Mouse (Mus musculus) heart, embryonic 12.5 days (tissue): ENCODE measurements at regions not wholly inside any gene's neighbourhood (a gene's known extent, or its start where the extent isn't known, plus 50 kb on each side); places are given as distances from the start of the nearest gene placed in this dataset.
A peak's percentile ranks its signal among the peaks of the same experiment; 100 is the strongest.

ENCODE experiments used
- ATAC-seq: fragments of 200-750 bp; cut with Nextera tagmentation; 2 replicates; pipeline ENCODE4 v1.8.0; 2017; ENCODE audit warnings: moderate TSS enrichment, moderate library complexity; ENCODE audit not compliant: insufficient number of reproducible peaks, low FRiP score
- H3K27ac ChIP-seq: fragments of 300-500 bp; sonication (generic); 2 replicates; pipeline ENCODE4 v1.5.1; 2016; ENCODE audit warnings: mild to moderate bottlenecking, moderate library complexity; ENCODE audit not compliant: poor library complexity, severe bottlenecking
- H3K27me3 ChIP-seq: fragments of 300-500 bp; sonication (generic); replicated peaks from 2 replicates; pipeline ENCODE4 v1.6.1; 2016; ENCODE audit warnings: mild to moderate bottlenecking, moderate library complexity
- H3K36me3 ChIP-seq: fragments of 300-500 bp; sonication (generic); 2 replicates; pipeline ENCODE4 v1.6.1; 2016; ENCODE audit warnings: mild to moderate bottlenecking, moderate library complexity
- H3K4me1 ChIP-seq: fragments of 300-500 bp; sonication (generic); replicated peaks from 2 replicates; pipeline ENCODE4 v1.6.1; 2016; ENCODE audit warnings: mild to moderate bottlenecking
- H3K4me2 ChIP-seq: fragments of 300-500 bp; sonication (generic); 2 replicates; pipeline ENCODE4 v1.6.1; 2016; ENCODE audit warnings: mild to moderate bottlenecking, moderate library complexity
- H3K4me3 ChIP-seq: fragments of 300-500 bp; sonication (generic); 2 replicates; pipeline ENCODE4 v1.5.1; 2016; ENCODE audit warnings: mild to moderate bottlenecking
- H3K9ac ChIP-seq: fragments of 300-500 bp; sonication (generic); 2 replicates; pipeline ENCODE4 v1.6.1; 2016; ENCODE audit warnings: mild to moderate bottlenecking, moderate library complexity
- H3K9me3 ChIP-seq: fragments of 300-500 bp; sonication (generic); replicated peaks from 2 replicates; pipeline ENCODE4 v1.6.1; 2016; ENCODE audit warnings: mild to moderate bottlenecking, moderate library complexity
- WGBS: fragments of 180-500 bp; shearing (Covaris S2); methylation state at CpG from one replicate; pipeline ENCODE4 v1.1.7; 2016; 5-methylcytosine and 5-hydroxymethylcytosine counted together

GRCm38 (mm10) chr4:56686141-56686540, 53.7 kb upstream of the Gm26657 start:
- Histone ChIP-seq H3K9me3 (no peaks in the 10 kb centered on the region), H3K4me2 (no peak overlapping the region), H3K4me3 (no peak overlapping the region), H3K4me1 (peaks cover 6% of the 10 kb centered on the region; the same call in 1 of the 2 replicates), H3K27ac (no peak overlapping the region), H3K36me3 (no peaks in the 10 kb centered on the region), H3K9ac (no peak overlapping the region), H3K27me3 (peaks cover 6% of the 10 kb centered on the region; the same call in 1 of the 2 replicates)
- no peak for ATAC-seq
- WGBS: 57% methylated on average over 8 of the region's 8 CpGs

- H3K36me3 ChIP-seq: no peaks in the 10 kb centered on the region
- peaks cover 6% of the 10 kb centered on the region; the same call in 1 of the 2 replicates for H3K27me3 ChIP-seq
- H3K4me2 ChIP-seq: peak overlapping the region; percentile 45
- no peak overlapping the region for H3K4me3 ChIP-seq
- no peak overlapping the region for H3K27ac ChIP-seq
- 58% methylated on average over 8 of the region's 8 CpGs for WGBS
- peak overlapping the region; percentile 41; the same call in 1 of the 2 replicates for H3K9ac ChIP-seq
- ATAC-seq: no peak
- peaks cover 6% of the 10 kb centered on the region; the same call in 1 of the 2 replicates for H3K4me1 ChIP-seq
- no peaks in the 10 kb centered on the region for H3K9me3 ChIP-seq
Observed at GRCm38 (mm10) chr4:56685696-56686095, 54.2 kb upstream of the Gm26657 start.

GRCm38 (mm10) chr4:56685123-56685522, 54.7 kb upstream of the Gm26657 start:
- Histone ChIP-seq H3K9ac (no peak overlapping the region), H3K4me3 (no peak overlapping the region), H3K27me3 (peaks cover 6% of the 10 kb centered on the region; the same call in 1 of the 2 replicates), H3K27ac (no peak overlapping the region), H3K36me3 (no peaks in the 10 kb centered on the region), H3K4me2 (peak overlapping the region; percentile 45), H3K9me3 (no peaks in the 10 kb centered on the region), H3K4me1 (peaks cover 6% of the 10 kb centered on the region; the same call in 1 of the 2 replicates)
- peak; percentile 53; the same call in 1 of the 2 replicates for ATAC-seq
- WGBS: 6% methylated on average over 9 of the region's 9 CpGs

GRCm38 (mm10) chr4:56684031-56684430, 55.8 kb upstream of the Gm26657 start:
- WGBS: 78% methylated on average over 7 of the region's 7 CpGs
- H3K4me2 ChIP-seq: no peak overlapping the region
- H3K4me1 ChIP-seq: peaks cover 6% of the 10 kb centered on the region; the same call in 1 of the 2 replicates
- H3K27me3 ChIP-seq: peaks cover 6% of the 10 kb centered on the region; the same call in 1 of the 2 replicates
- no peak overlapping the region for H3K9ac ChIP-seq
- no peak overlapping the region for H3K4me3 ChIP-seq
- H3K9me3 ChIP-seq: no peaks in the 10 kb centered on the region
- no peak for ATAC-seq
- no peaks in the 10 kb centered on the region for H3K36me3 ChIP-seq
- H3K27ac ChIP-seq: no peak overlapping the region

- Histone ChIP-seq H3K9me3 (no peaks in the 10 kb centered on the region), H3K27me3 (peaks cover 4% of the 10 kb centered on the region; the same call in 1 of the 2 replicates), H3K4me3 (no peak overlapping the region), H3K9ac (no peak overlapping the region), H3K4me2 (no peak overlapping the region), H3K27ac (no peak overlapping the region), H3K36me3 (no peaks in the 10 kb centered on the region), H3K4me1 (peaks cover 6% of the 10 kb centered on the region; the same call in 1 of the 2 replicates)
- WGBS: 84% methylated on average over 8 of the region's 8 CpGs
- ATAC-seq: no peak
Observed at GRCm38 (mm10) chr4:56681121-56681520, 58.7 kb upstream of the Gm26657 start.

- no peaks in the 10 kb centered on the region for H3K4me1 ChIP-seq
- H3K27me3 ChIP-seq: no peaks in the 10 kb centered on the region
- H3K4me3 ChIP-seq: no peak overlapping the region
- H3K36me3 ChIP-seq: no peaks in the 10 kb centered on the region
- 70% methylated on average over 4 of the region's 4 CpGs for WGBS
- ATAC-seq: no peak
- H3K9me3 ChIP-seq: peaks cover 7% of the 10 kb centered on the region
- no peak overlapping the region for H3K4me2 ChIP-seq
- no peak overlapping the region for H3K27ac ChIP-seq
- H3K9ac ChIP-seq: no peak overlapping the region
Observed at GRCm38 (mm10) chr4:56673868-56674267, 66.0 kb upstream of the Gm26657 start.

- WGBS: 81% methylated on average over 2 of the region's 2 CpGs
- H3K4me2 ChIP-seq: no peak overlapping the region
- no peak overlapping the region for H3K27ac ChIP-seq
- no peaks in the 10 kb centered on the region for H3K4me1 ChIP-seq
- no peaks in the 10 kb centered on the region for H3K9me3 ChIP-seq
- H3K36me3 ChIP-seq: no peaks in the 10 kb centered on the region
- H3K9ac ChIP-seq: no peak overlapping the region
- H3K27me3 ChIP-seq: no peaks in the 10 kb centered on the region
- no peak for ATAC-seq
- H3K4me3 ChIP-seq: no peak overlapping the region
Observed at GRCm38 (mm10) chr4:56664921-56665320, 74.9 kb upstream of the Gm26657 start.

GRCm38 (mm10) chr4:56661816-56662215, 78.1 kb upstream of the Gm26657 start:
- Histone ChIP-seq H3K4me1 (no peaks in the 10 kb centered on the region), H3K36me3 (no peaks in the 10 kb centered on the region), H3K27ac (no peak overlapping the region), H3K9ac (no peak overlapping the region), H3K9me3 (no peaks in the 10 kb centered on the region), H3K4me2 (no peak overlapping the region), H3K27me3 (no peaks in the 10 kb centered on the region), H3K4me3 (no peak overlapping the region)
- ATAC-seq: no peak
- WGBS: 66% methylated on average over 5 of the region's 5 CpGs

GRCm38 (mm10) chr4:56657046-56657445, 82.8 kb upstream of the Gm26657 start:
- no peak for ATAC-seq
- no peaks in the 10 kb centered on the region for H3K27me3 ChIP-seq

GRCm38 (mm10) chr4:56654327-56654726, 85.5 kb upstream of the Gm26657 start:
- no peak overlapping the region for H3K9ac ChIP-seq
- H3K4me2 ChIP-seq: no peak overlapping the region
- 58% methylated on average over 4 of the region's 4 CpGs for WGBS
- no peak for ATAC-seq
- no peaks in the 10 kb centered on the region for H3K36me3 ChIP-seq
- no peaks in the 10 kb centered on the region for H3K27me3 ChIP-seq
- H3K27ac ChIP-seq: no peak overlapping the region
- H3K9me3 ChIP-seq: no peaks in the 10 kb centered on the region
- H3K4me1 ChIP-seq: peaks cover 19% of the 10 kb centered on the region
- H3K4me3 ChIP-seq: no peak overlapping the region

More at GRCm38 (mm10) chr4:56657046-56657445, 82.8 kb upstream of the Gm26657 start:
- H3K9ac ChIP-seq: no peak overlapping the region
- H3K9me3 ChIP-seq: no peaks in the 10 kb centered on the region
- H3K4me3 ChIP-seq: no peak overlapping the region
- WGBS: 70% methylated on average over 3 of the region's 3 CpGs
- H3K27ac ChIP-seq: no peak overlapping the region
- peaks cover 11% of the 10 kb centered on the region; the same call in 1 of the 2 replicates for H3K4me1 ChIP-seq
- H3K36me3 ChIP-seq: no peaks in the 10 kb centered on the region
- no peak overlapping the region for H3K4me2 ChIP-seq

- H3K4me3 ChIP-seq: no peak overlapping the region
- WGBS: 75% methylated on average over 5 of the region's 5 CpGs
- H3K4me2 ChIP-seq: no peak overlapping the region
- H3K9me3 ChIP-seq: no peaks in the 10 kb centered on the region
- no peaks in the 10 kb centered on the region for H3K36me3 ChIP-seq
- H3K4me1 ChIP-seq: peaks cover 21% of the 10 kb centered on the region
- H3K27ac ChIP-seq: peak overlapping the region; percentile 18
- no peak overlapping the region for H3K9ac ChIP-seq
- no peaks in the 10 kb centered on the region for H3K27me3 ChIP-seq
- ATAC-seq: no peak
Observed at GRCm38 (mm10) chr4:56652819-56653218, 87.1 kb upstream of the Gm26657 start.

- Histone ChIP-seq H3K27ac (0 out of 2 replicates have a peak overlapping the region, but pooled peaks have one; percentile 23), H3K9me3 (no peaks in the 10 kb centered on the region), H3K9ac (no peak overlapping the region), H3K4me2 (no peak overlapping the region), H3K4me1 (peaks cover 21% of the 10 kb centered on the region), H3K27me3 (no peaks in the 10 kb centered on the region), H3K4me3 (no peak overlapping the region), H3K36me3 (no peaks in the 10 kb centered on the region)
- ATAC-seq: 0 out of 2 replicates have a peak, but pooled peaks have one; percentile 18
- WGBS: 86% methylated on average over 1 of the region's 1 CpGs
Observed at GRCm38 (mm10) chr4:56649731-56650130, 90.1 kb upstream of the Gm26657 start.
